Mouse (Mus musculus): ENCODE measurements around the gene Hs1bp3. TPM values are rescaled to one million over a fixed set of nuclear protein-coding genes. Genes with fewer than 3 reads are reported as not detected.

The Hs1bp3 gene
- polyA plus RNA-seq, 1 experiment from 2014 or later = 8.4 TPM

- H3K9ac ChIP-seq (ENCODE audit: low read length) = no peak overlapping the region
- H3K27me3 ChIP-seq (replicated peaks; ENCODE audit: control insufficient read depth, insufficient read depth, low read length) = no peaks in the 10 kb centered on the region
- no peak for ATAC-seq
- 0 out of 2 replicates have a peak, but pooled peaks cover 3% of the 10 kb centered on the region for H3K36me3 ChIP-seq (ENCODE audit: control insufficient read depth, insufficient read depth, low read length)
- H3K9me3 ChIP-seq (replicated peaks; ENCODE audit: control insufficient read depth, low read length) = no peaks in the 10 kb centered on the region
- H3K27ac ChIP-seq (ENCODE audit: low read depth, low read length) = no peak overlapping the region
- peaks cover 7% of the 10 kb centered on the region for H3K4me1 ChIP-seq (ENCODE audit: control insufficient read depth, insufficient read depth, low read length)
- H3K4me3 ChIP-seq (ENCODE audit: low read depth, low read length) = no peak overlapping the region
- WGBS = 91% methylated on average over 8 of the region's 8 CpGs
- H3K4me2 ChIP-seq (ENCODE audit: low read length) = no peak overlapping the region
- no peak for DNase-seq (ENCODE audit: low spot score)
These were observed 23.7 kb upstream of the Hs1bp3 start for GRCm38 (mm10) chr12:8289499-8289898.

- no peak overlapping the region for H3K9ac ChIP-seq (ENCODE audit: low read length)
- H3K4me1 ChIP-seq (ENCODE audit: control insufficient read depth, insufficient read depth, low read length) = peaks cover 7% of the 10 kb centered on the region
- no peak overlapping the region for H3K4me3 ChIP-seq (ENCODE audit: low read depth, low read length)
- peak overlapping the region; percentile 12; the same call in 1 of the 2 replicates for H3K4me2 ChIP-seq (ENCODE audit: low read length)
- no peaks in the 10 kb centered on the region for H3K9me3 ChIP-seq (replicated peaks; ENCODE audit: control insufficient read depth, low read length)
- no peaks in the 10 kb centered on the region for H3K36me3 ChIP-seq (ENCODE audit: control insufficient read depth, insufficient read depth, low read length)
- H3K27me3 ChIP-seq (replicated peaks; ENCODE audit: control insufficient read depth, insufficient read depth, low read length) = peaks cover 9% of the 10 kb centered on the region
- H3K27ac ChIP-seq (ENCODE audit: low read depth, low read length) = no peak overlapping the region
- DNase-seq (ENCODE audit: low spot score) (peak; percentile 79), ATAC-seq (peak; percentile 64)
- 30% methylated on average over 15 of the region's 15 CpGs for WGBS
These were observed 21.9 kb upstream of the Hs1bp3 start for GRCm38 (mm10) chr12:8291157-8291853.

DNA sequence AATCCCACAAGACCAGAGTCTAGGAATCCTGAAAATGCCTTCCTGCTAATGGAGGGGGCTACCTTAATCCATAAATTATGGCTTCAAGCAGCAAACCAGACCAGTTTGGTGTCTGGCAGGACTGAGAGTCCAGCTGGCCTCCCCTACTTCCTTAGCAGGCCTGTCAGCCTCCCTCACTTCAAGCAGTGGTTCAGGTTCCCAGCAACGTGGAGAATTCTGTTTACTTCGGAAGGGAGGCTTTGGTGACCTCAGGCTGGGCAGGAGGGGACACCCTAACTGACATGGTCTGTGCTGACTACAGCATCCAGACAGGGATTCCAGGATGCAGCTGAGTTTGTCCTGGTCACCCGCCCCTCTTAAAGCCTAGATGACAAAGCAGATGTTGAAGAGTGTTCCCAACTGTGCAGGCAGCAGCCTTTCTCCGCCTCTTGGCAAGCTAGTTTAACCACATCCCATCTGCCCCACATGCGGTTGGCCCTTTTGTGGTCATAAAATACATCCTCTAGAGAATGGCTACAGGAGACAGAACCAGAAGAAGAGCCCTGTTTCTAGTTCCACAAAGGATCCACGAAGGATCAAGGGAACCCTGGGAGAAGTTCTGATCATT is 17.8 kb upstream of the Hs1bp3 start:
- no peak overlapping the region for H3K27ac ChIP-seq (ENCODE audit: low read depth, low read length)
- H3K4me1 ChIP-seq (ENCODE audit: control insufficient read depth, insufficient read depth, low read length) = peaks cover 7% of the 10 kb centered on the region
- no peak overlapping the region for H3K4me2 ChIP-seq (ENCODE audit: low read length)
- DNase-seq (ENCODE audit: low spot score) (no peak), ATAC-seq (no peak)
- H3K36me3 ChIP-seq (ENCODE audit: control insufficient read depth, insufficient read depth, low read length) = no peaks in the 10 kb centered on the region
- H3K9me3 ChIP-seq (replicated peaks; ENCODE audit: control insufficient read depth, low read length) = no peaks in the 10 kb centered on the region
- no peak overlapping the region for H3K4me3 ChIP-seq (ENCODE audit: low read depth, low read length)
- peaks cover 49% of the 10 kb centered on the region for H3K27me3 ChIP-seq (replicated peaks; ENCODE audit: control insufficient read depth, insufficient read depth, low read length)
- H3K9ac ChIP-seq (ENCODE audit: low read length) = no peak overlapping the region
- WGBS = 58% methylated on average over 6 of the region's 6 CpGs

DNA sequence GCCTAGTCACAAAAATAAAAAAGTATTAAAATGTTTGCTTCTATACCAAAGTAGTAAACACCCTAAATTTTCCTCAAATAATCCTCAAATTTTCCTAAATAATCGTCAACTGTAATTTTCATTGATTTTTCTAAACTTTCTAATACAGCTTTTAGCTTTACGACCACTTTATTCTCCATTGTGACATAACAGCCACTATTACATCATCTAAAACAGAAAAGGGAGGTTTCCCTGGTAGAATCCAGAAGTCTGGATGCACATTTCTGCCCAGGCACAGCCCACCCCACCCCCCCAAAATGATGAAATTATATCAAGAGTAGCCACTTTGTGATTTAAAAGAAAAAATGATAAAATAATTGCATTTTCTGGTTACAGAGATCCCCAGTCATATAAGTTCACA is 17.1 kb upstream of the Hs1bp3 start:
- no peak overlapping the region for H3K4me2 ChIP-seq (ENCODE audit: low read length)
- no peak for DNase-seq (ENCODE audit: low spot score)
- H3K9ac ChIP-seq (ENCODE audit: low read length) = no peak overlapping the region
- no peak overlapping the region for H3K4me3 ChIP-seq (ENCODE audit: low read depth, low read length)
- 78% methylated on average over 2 of the region's 2 CpGs for WGBS
- peaks cover 4% of the 10 kb centered on the region for H3K4me1 ChIP-seq (ENCODE audit: control insufficient read depth, insufficient read depth, low read length)
- no peaks in the 10 kb centered on the region for H3K9me3 ChIP-seq (replicated peaks; ENCODE audit: control insufficient read depth, low read length)
- no peaks in the 10 kb centered on the region for H3K36me3 ChIP-seq (ENCODE audit: control insufficient read depth, insufficient read depth, low read length)
- no peak overlapping the region for H3K27ac ChIP-seq (ENCODE audit: low read depth, low read length)
- ATAC-seq = no peak
- peaks cover 56% of the 10 kb centered on the region for H3K27me3 ChIP-seq (replicated peaks; ENCODE audit: control insufficient read depth, insufficient read depth, low read length)

- WGBS = 7% methylated on average over 34 of the region's 34 CpGs
- H3K4me3 ChIP-seq (ENCODE audit: low read depth, low read length) = peak overlapping the region; percentile 33
- DNase-seq (ENCODE audit: low spot score) (no peak), ATAC-seq (peak; percentile 24; the same call in 1 of the 2 replicates)
- H3K9me3 ChIP-seq (replicated peaks; ENCODE audit: control insufficient read depth, low read length) = no peaks in the 10 kb centered on the region
- no peaks in the 10 kb centered on the region for H3K4me1 ChIP-seq (ENCODE audit: control insufficient read depth, insufficient read depth, low read length)
- peak overlapping the region; percentile 17; the same call in 1 of the 2 replicates for H3K9ac ChIP-seq (ENCODE audit: low read length)
- no peaks in the 10 kb centered on the region for H3K36me3 ChIP-seq (ENCODE audit: control insufficient read depth, insufficient read depth, low read length)
- peaks cover 72% of the 10 kb centered on the region for H3K27me3 ChIP-seq (replicated peaks; ENCODE audit: control insufficient read depth, insufficient read depth, low read length)
- peak overlapping the region; percentile 49 for H3K4me2 ChIP-seq (ENCODE audit: low read length)
- H3K27ac ChIP-seq (ENCODE audit: low read depth, low read length) = no peak overlapping the region
These were observed 15.5 kb upstream of the Hs1bp3 start for GRCm38 (mm10) chr12:8297586-8298214.

- no peak overlapping the region for H3K27ac ChIP-seq (ENCODE audit: low read depth, low read length)
- H3K9ac ChIP-seq (ENCODE audit: low read length) = peak overlapping the region; percentile 17; the same call in 1 of the 2 replicates
- H3K36me3 ChIP-seq (ENCODE audit: control insufficient read depth, insufficient read depth, low read length) = no peaks in the 10 kb centered on the region
- peak overlapping the region; percentile 49 for H3K4me2 ChIP-seq (ENCODE audit: low read length)
- peak overlapping the region; percentile 33 for H3K4me3 ChIP-seq (ENCODE audit: low read depth, low read length)
- peaks cover 80% of the 10 kb centered on the region for H3K27me3 ChIP-seq (replicated peaks; ENCODE audit: control insufficient read depth, insufficient read depth, low read length)
- no peak; the same call in 1 of the 2 replicates for ATAC-seq
- DNase-seq (ENCODE audit: low spot score) = no peak
- under 1% methylated on average over 74 of the region's 85 CpGs for WGBS
- no peaks in the 10 kb centered on the region for H3K4me1 ChIP-seq (ENCODE audit: control insufficient read depth, insufficient read depth, low read length)
- no peaks in the 10 kb centered on the region for H3K9me3 ChIP-seq (replicated peaks; ENCODE audit: control insufficient read depth, low read length)
These were observed 14.7 kb upstream of the Hs1bp3 start for GRCm38 (mm10) chr12:8298361-8299142.

- H3K9ac ChIP-seq (ENCODE audit: low read length) = no peak overlapping the region
- H3K4me3 ChIP-seq (ENCODE audit: low read depth, low read length) = no peak overlapping the region
- H3K4me2 ChIP-seq (ENCODE audit: low read length) = no peak overlapping the region
- H3K27me3 ChIP-seq (replicated peaks; ENCODE audit: control insufficient read depth, insufficient read depth, low read length) = peaks cover 86% of the 10 kb centered on the region
- DNase-seq (ENCODE audit: low spot score) (no peak), ATAC-seq (no peak)
- H3K4me1 ChIP-seq (ENCODE audit: control insufficient read depth, insufficient read depth, low read length) = no peaks in the 10 kb centered on the region
- 3% methylated on average over 34 of the region's 34 CpGs for WGBS
- H3K9me3 ChIP-seq (replicated peaks; ENCODE audit: control insufficient read depth, low read length) = no peaks in the 10 kb centered on the region
- no peak overlapping the region for H3K27ac ChIP-seq (ENCODE audit: low read depth, low read length)
- H3K36me3 ChIP-seq (ENCODE audit: control insufficient read depth, insufficient read depth, low read length) = no peaks in the 10 kb centered on the region
These were observed 13.8 kb upstream of the Hs1bp3 start for GRCm38 (mm10) chr12:8299143-8300110.

DNA sequence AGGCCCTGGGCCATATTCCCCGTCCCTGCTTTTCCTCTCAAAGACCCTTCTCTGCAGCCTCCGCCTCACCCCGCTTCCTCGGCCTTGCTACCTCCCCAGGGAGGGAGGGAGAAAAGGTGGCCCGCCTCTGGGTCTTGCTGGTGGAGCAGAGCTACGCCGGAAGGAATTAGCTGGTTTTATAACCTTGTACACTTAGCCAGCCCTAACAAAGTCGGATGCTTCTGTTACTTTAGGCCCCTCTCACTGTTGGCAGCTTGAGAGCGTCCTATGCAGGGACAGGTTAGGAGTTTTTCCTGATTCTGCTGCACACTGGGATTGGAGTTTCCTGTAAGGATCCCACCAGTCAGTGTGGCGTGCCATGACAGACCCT is 13.1 kb upstream of the Hs1bp3 start:
- H3K4me3 ChIP-seq (ENCODE audit: low read depth, low read length) = no peak overlapping the region
- peaks cover 90% of the 10 kb centered on the region for H3K27me3 ChIP-seq (replicated peaks; ENCODE audit: control insufficient read depth, insufficient read depth, low read length)
- no peak overlapping the region for H3K27ac ChIP-seq (ENCODE audit: low read depth, low read length)
- DNase-seq (ENCODE audit: low spot score) (no peak), ATAC-seq (no peak)
- no peak overlapping the region for H3K4me2 ChIP-seq (ENCODE audit: low read length)
- H3K9ac ChIP-seq (ENCODE audit: low read length) = no peak overlapping the region
- 11% methylated on average over 9 of the region's 10 CpGs for WGBS
- no peaks in the 10 kb centered on the region for H3K4me1 ChIP-seq (ENCODE audit: control insufficient read depth, insufficient read depth, low read length)
- H3K36me3 ChIP-seq (ENCODE audit: control insufficient read depth, insufficient read depth, low read length) = no peaks in the 10 kb centered on the region
- no peaks in the 10 kb centered on the region for H3K9me3 ChIP-seq (replicated peaks; ENCODE audit: control insufficient read depth, low read length)

All from forebrain, embryonic 14.5 days (tissue).